Mouse (Mus musculus): ENCODE data around the gene Eef1akmt1. TPM values are rescaled to one million over a fixed set of nuclear protein-coding genes. Genes with fewer than 3 reads are reported as not detected.
A peak's percentile ranks its signal among the peaks of the same experiment; 100 is the strongest.

Eef1akmt1 gene
- polyA plus RNA-seq (2015; fragmentation: Nextera tagmentation; extraction: Ambion mirVana): 89.6 and 94.9 TPM in 2 replicates

DNA sequence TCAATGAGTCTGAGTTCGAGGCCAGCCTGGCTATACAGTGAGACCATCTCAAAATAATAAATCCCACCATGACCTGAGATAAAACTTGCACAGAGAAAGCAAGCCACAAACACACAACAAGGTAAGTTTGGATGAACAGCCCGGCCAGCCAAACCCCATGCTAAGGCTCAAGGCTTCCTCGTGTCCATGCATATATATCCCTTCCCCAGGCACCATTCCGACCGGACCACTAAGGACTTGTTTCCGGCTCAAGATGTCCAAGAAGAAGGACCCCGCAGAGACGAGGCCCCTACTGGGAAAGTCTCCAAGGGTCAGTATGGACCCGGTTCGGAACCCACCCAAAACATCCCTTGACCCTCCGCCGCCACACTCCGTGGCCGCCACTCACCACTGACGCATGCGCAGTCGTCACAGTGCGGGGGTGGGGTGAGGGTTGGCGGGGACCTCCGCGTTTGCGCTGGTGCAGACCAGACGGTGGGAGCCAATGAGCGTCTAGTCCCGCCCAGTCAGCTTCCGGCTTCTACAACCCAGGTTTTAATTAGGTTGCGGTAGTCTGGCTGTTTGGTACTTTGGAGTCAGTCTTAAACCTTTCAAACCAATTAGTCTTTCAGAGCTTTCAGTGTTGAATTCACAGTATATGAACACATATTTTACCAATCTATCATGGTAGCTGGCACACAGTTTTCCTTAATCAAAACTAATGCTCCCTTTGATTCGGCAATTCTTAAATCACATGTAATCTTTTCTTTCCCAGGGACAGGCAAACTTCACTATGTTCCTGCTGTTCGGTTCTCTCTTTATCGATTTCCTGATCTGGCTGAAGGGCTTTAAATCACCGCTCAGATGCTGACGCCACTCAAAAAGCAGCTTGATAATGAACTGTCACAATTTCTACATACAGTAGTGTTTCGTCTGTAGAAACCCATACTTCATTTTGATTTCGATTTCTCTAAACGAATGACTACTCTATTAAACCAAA is at the start of gene Eef1akmt1:
Gene Eef1akmt1, minus strand, starts transcription at position 458 of the 979 bp plus-strand sequence.
- H3K36me3 ChIP-seq: peaks cover under 1% of the 10 kb centered on the region; the same call in 1 of the 2 replicates
- H3K4me3 ChIP-seq: peak within 1 kb of the TSS; percentile 60
- H3K9me3 ChIP-seq: no peaks in the 10 kb centered on the region
- WGBS: 10% methylated on average over 35 of the region's 35 CpGs
- peak within 1 kb of the TSS; percentile 71 for H3K4me2 ChIP-seq
- peak within 1 kb of the TSS; percentile 70 for H3K9ac ChIP-seq
- ATAC-seq (ENCODE audit: low FRiP score, low read depth): peak; percentile 100
- H3K27me3 ChIP-seq: no peaks in the 10 kb centered on the region
- peak within 1 kb of the TSS; percentile 79 for H3K27ac ChIP-seq (replicated peaks)
- H3K4me1 ChIP-seq (replicated peaks): peaks cover 9% of the 10 kb centered on the region

DNA sequence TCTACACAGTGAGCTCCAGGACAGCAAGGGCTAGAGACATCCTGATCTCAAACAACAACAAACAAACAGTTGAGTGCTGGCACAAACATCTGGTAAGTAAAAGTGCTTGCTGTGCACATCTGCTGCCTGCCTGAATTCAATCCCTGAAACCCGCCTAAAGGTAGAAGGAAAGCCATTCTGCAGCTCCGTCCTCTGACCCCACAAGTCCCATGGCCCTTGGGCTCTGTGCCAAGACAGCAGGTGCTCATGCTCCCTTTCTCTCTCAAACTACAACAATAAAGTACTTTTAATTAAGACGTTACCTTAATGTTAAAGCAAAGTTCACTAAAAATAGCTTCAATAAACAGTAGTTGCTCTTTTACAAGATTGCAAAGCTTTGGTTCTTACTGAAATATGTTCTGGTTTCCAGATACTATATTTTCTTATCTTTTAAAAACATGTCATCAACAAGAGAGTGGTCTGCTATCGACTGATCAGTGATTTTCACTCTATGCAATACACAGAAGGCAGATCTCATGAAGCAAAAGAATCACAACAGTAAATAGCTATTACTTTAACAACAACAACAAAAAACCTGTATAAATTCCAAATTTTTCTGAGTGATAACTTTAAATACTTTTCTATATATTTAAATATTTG is 49.3 kb upstream of the Eef1akmt1 start:
- H3K4me1 ChIP-seq (replicated peaks): 0 out of 2 replicates have a peak, but pooled peaks cover 3% of the 10 kb centered on the region
- no peak overlapping the region for H3K4me3 ChIP-seq
- no peak overlapping the region for H3K4me2 ChIP-seq
- H3K27ac ChIP-seq (replicated peaks): no peak overlapping the region
- H3K27me3 ChIP-seq: no peaks in the 10 kb centered on the region
- WGBS: 48% methylated on average over 4 of the region's 4 CpGs
- no peak overlapping the region for H3K9ac ChIP-seq
- H3K9me3 ChIP-seq: no peaks in the 10 kb centered on the region
- peaks cover 4% of the 10 kb centered on the region; the same call in 1 of the 2 replicates for H3K36me3 ChIP-seq
- ATAC-seq (ENCODE audit: low FRiP score, low read depth): no peak

DNA sequence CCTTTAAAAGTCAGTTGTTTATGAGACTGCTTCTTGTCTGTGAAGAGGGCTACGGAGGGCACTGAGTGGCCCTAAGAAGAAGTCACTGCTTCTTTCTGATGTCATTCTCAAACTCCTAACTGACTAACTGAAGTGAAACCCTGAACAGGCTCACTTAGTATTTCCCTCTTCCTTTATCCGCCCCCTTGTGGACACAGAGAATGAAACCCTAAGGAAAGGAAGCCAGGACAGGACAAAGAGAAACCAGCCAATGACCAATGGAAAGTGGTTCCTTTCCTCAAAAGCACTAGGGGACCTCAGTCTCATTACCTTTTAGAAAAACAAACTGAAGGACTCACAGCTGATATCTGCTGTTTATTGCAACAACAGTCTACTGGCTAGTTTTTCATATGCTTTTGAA is 48.1 kb upstream of the Eef1akmt1 start:
- no peaks in the 10 kb centered on the region for H3K27me3 ChIP-seq
- WGBS: 49% methylated on average over 2 of the region's 2 CpGs

DNA sequence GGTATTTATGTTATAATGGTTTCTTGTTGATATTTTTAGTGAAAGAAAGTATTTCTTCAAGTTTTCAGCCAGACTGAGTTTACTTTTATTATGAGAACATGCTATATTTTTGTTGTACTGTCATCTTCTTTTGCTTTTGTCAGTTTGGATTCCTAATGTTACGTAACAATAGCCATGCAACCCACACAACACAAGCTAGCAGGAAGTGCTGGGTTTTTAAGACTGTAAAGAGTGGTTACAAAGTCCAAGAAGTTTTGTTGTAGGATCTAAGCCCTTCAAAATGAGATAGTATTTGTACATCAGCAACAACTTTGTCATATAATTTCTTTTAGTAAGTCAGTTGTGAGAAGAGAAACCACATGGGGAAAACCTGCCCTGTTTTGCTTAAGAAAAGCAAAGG is 46.3 kb upstream of the Eef1akmt1 start:
- H3K4me1 ChIP-seq (replicated peaks): 0 out of 2 replicates have a peak, but pooled peaks cover 3% of the 10 kb centered on the region

More for the DNA sequence above, 48.1 kb upstream of the Eef1akmt1 start:
- H3K9ac ChIP-seq: no peak overlapping the region
- H3K9me3 ChIP-seq: no peaks in the 10 kb centered on the region
- H3K4me2 ChIP-seq: no peak overlapping the region
- 0 out of 2 replicates have a peak, but pooled peaks cover 3% of the 10 kb centered on the region for H3K4me1 ChIP-seq (replicated peaks)
- ATAC-seq (ENCODE audit: low FRiP score, low read depth): no peak
- H3K36me3 ChIP-seq: no peaks in the 10 kb centered on the region; the same call in 1 of the 2 replicates
- H3K4me3 ChIP-seq: no peak overlapping the region
- H3K27ac ChIP-seq (replicated peaks): no peak overlapping the region

DNA sequence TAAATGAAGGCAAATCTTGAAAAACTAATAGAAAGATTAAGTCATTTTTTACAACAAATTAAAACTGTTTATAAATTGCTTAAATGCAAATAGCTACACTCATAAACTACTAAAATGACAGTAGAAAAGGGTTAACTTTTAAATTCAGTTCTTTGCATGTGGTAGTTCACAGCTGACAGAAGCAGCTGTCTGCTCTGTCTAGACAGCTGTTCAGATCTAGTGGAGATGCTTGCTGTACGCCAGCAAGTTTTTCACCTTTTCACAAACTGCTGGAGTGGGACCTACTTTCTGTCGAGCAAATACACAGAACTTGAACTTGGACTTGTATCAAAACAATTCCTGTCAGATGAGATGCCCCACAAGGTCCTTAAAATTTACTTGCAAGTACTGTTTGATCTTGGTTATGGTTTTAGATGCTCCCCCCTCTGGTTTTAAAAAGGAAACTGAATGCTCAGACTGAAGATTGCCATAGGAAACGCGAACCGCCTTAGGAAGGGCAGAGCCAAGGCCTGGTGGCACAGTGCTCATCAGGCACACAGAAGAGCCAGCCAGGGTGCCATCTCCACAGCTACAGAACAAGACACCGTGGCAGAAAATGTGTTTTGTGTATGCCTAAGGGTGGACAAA is 45.0 kb upstream of the Eef1akmt1 start:
- WGBS: 71% methylated on average over 6 of the region's 6 CpGs
- no peaks in the 10 kb centered on the region for H3K9me3 ChIP-seq
- no peaks in the 10 kb centered on the region for H3K27me3 ChIP-seq
- peaks cover 3% of the 10 kb centered on the region; the same call in 1 of the 2 replicates for H3K4me1 ChIP-seq (replicated peaks)
- no peak overlapping the region for H3K9ac ChIP-seq
- H3K36me3 ChIP-seq: no peaks in the 10 kb centered on the region
- H3K4me2 ChIP-seq: no peak overlapping the region
- H3K4me3 ChIP-seq: no peak overlapping the region
- no peak for ATAC-seq (ENCODE audit: low FRiP score, low read depth)
- H3K27ac ChIP-seq (replicated peaks): no peak overlapping the region

More for the DNA sequence above, 46.3 kb upstream of the Eef1akmt1 start:
- Histone ChIP-seq H3K9ac (no peak overlapping the region), H3K36me3 (no peaks in the 10 kb centered on the region), H3K9me3 (no peaks in the 10 kb centered on the region), H3K4me2 (no peak overlapping the region), H3K27ac (replicated peaks) (no peak overlapping the region), H3K4me3 (no peak overlapping the region), H3K27me3 (no peaks in the 10 kb centered on the region)
- ATAC-seq (ENCODE audit: low FRiP score, low read depth): no peak
- WGBS: 95% methylated on average over 1 of the region's 1 CpGs

DNA sequence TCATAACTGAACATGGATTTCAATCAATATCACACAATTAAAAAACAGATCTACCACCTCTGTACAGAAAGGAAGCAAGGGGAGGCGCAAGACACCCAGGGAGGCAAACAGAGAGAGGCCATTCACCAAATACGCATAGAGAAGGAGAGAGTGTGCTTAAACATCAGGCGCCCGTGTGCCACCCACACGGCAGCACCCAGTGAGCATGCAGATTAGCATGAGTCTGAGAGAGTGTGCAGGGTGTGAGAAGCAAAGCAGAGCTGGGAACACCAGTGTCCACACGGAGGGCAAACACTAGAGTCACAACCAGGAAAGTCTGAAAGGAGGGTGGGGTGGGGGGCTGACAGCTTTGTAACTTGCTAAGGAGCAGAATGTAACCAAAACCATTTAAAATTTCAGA is 44.4 kb upstream of the Eef1akmt1 start:
- Histone ChIP-seq H3K4me1 (replicated peaks) (peaks cover 8% of the 10 kb centered on the region; the same call in 1 of the 2 replicates), H3K4me3 (no peak overlapping the region), H3K27me3 (no peaks in the 10 kb centered on the region), H3K36me3 (no peaks in the 10 kb centered on the region), H3K27ac (replicated peaks) (no peak overlapping the region), H3K9ac (no peak overlapping the region), H3K4me2 (no peak overlapping the region), H3K9me3 (no peaks in the 10 kb centered on the region)
- 81% methylated on average over 6 of the region's 6 CpGs for WGBS
- no peak for ATAC-seq (ENCODE audit: low FRiP score, low read depth)

DNA sequence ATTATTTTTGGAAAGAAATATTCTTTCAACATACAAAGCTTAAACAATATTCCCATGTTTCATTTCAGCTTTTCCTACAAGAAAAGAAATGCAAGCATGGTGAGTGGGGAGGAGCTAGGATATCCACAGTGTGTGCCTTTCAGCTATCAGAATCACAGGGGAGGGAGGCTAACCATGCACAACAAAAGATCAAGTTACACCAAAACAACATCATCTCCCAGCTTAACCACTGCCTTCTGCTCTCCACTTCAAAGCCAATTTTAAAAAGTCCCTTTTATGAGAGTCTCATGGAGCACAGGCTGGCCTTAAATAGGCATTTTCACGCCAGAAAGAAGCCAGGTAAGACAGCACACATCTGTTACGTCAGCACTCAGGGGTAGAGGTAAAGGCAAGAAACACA is 39.6 kb upstream of the Eef1akmt1 start:
- WGBS: 67% methylated on average over 2 of the region's 2 CpGs
- Histone ChIP-seq H3K9me3 (no peaks in the 10 kb centered on the region), H3K4me1 (replicated peaks) (peaks cover 10% of the 10 kb centered on the region; the same call in 1 of the 2 replicates), H3K27ac (replicated peaks) (no peak overlapping the region), H3K4me3 (no peak overlapping the region), H3K27me3 (no peaks in the 10 kb centered on the region), H3K9ac (no peak overlapping the region), H3K36me3 (no peaks in the 10 kb centered on the region), H3K4me2 (no peak overlapping the region)
- no peak for ATAC-seq (ENCODE audit: low FRiP score, low read depth)

DNA sequence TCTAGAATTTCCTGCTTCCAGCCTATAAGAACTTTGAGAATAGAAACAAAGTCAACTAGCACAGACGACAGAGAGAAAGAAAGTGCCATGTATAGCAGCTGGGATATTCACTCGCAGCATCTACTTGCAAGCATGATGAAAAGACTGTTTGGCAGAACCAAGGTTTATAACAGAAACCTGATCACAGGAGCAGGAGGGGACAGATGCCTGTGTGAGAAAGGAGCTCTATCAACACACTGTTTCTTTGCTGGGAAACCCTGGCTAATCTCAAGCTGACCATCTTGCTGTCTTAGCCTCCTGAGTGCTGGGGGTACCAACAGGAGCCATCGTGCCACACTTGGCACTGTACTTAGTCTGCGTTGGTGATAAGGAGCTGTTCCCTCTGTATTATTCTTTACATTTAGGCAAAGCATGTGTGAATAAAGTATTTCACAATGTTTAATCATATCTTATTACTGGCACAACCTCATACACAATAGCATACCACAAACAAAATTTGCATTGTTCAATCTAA is 38.5 kb upstream of the Eef1akmt1 start:
- H3K4me1 ChIP-seq (replicated peaks): peaks cover 10% of the 10 kb centered on the region; the same call in 1 of the 2 replicates
- no peaks in the 10 kb centered on the region for H3K27me3 ChIP-seq
- H3K9ac ChIP-seq: no peak overlapping the region
- H3K9me3 ChIP-seq: no peaks in the 10 kb centered on the region
- 79% methylated on average over 4 of the region's 4 CpGs for WGBS
- H3K4me3 ChIP-seq: no peak overlapping the region
- no peaks in the 10 kb centered on the region for H3K36me3 ChIP-seq
- no peak overlapping the region for H3K27ac ChIP-seq (replicated peaks)
- no peak overlapping the region for H3K4me2 ChIP-seq
- no peak for ATAC-seq (ENCODE audit: low FRiP score, low read depth)

DNA sequence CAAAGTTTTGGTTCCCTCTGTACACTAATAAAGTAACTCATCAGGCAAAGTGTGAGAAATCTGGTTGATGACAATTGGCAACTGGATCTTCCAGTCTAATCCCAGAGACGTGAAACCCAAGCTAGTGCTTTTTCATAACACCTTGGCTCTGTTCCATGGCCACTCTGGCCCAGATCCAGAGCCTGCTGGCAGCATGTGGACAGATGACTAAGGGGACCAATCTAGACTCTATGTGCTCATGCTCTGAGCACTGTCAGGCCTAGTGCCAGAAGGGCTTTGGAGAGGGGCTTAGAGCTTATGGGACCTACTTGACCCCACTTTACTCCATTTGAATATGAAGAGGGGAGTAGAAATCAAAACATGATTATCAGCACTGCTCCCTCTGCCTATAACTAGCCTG is 36.1 kb upstream of the Eef1akmt1 start:
- H3K9ac ChIP-seq: no peak overlapping the region
- peaks cover 7% of the 10 kb centered on the region; the same call in 1 of the 2 replicates for H3K36me3 ChIP-seq
- H3K9me3 ChIP-seq: no peaks in the 10 kb centered on the region
- H3K4me2 ChIP-seq: no peak overlapping the region
- no peak overlapping the region for H3K4me3 ChIP-seq
- WGBS: 21% methylated on average over 1 of the region's 1 CpGs
- peaks cover 10% of the 10 kb centered on the region; the same call in 1 of the 2 replicates for H3K4me1 ChIP-seq (replicated peaks)
- H3K27me3 ChIP-seq: no peaks in the 10 kb centered on the region
- ATAC-seq (ENCODE audit: low FRiP score, low read depth): peak; percentile 76
- no peak overlapping the region for H3K27ac ChIP-seq (replicated peaks)

DNA sequence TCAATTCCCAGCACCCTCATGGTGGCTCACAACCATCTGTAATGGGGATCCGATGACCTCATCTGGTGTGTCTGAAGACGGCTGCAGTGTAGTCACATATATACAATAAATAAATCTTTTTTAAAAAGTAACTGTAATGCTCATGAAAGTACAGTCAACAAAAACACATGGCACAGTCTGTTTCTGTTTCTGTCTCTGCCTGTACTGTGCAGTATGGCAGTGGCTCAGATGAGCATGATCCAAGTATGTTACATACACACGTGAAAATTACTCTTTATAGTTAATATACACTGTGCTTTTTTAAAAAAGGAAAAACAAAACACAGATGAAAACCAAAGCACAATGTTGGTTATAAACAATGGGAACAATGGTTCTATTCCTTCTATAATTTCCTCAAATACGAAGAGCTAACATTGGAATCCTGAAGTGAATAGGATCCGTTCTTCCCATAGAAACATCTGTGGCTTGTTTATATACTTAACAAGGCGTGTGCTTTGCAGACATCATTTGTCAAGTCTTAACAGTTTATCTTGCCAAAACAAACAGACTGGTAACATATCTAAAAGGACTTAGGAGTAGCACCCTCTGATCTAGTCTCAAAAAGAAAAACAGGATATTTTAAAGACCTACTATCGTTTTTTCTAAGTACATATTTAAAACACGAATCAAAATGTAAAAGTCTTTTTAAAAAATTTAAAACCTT is 35.4 kb upstream of the Eef1akmt1 start:
- no peak for ATAC-seq (ENCODE audit: low FRiP score, low read depth)
- Histone ChIP-seq H3K9me3 (no peaks in the 10 kb centered on the region), H3K27ac (replicated peaks) (no peak overlapping the region)

DNA sequence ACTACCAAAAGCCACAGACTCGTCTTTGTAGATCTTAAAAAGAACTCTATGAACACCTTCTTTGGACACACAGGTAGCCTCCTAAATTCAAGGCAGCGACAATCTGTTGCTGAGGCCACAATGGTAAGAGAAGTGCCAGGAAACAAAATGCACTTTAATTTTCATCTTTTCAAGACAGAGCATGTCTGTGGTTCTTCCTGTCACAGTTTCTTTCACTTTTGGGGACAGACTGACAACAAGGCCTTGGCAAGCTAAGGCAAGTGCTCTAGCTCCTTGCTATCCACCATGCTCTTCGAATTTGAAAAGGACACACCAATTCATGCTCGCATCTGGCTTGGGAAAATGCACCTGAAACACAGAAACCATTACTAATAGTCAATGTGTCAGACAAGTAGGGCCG is 21.9 kb upstream of the Eef1akmt1 start:
- no peak for ATAC-seq (ENCODE audit: low FRiP score, low read depth)
- Histone ChIP-seq H3K36me3 (peaks cover 53% of the 10 kb centered on the region), H3K4me2 (no peak overlapping the region), H3K9me3 (no peaks in the 10 kb centered on the region), H3K4me3 (no peak overlapping the region), H3K9ac (no peak overlapping the region), H3K4me1 (replicated peaks) (no peaks in the 10 kb centered on the region), H3K27ac (replicated peaks) (no peak overlapping the region), H3K27me3 (no peaks in the 10 kb centered on the region)
- 95% methylated on average over 5 of the region's 5 CpGs for WGBS

More for the DNA sequence above, 35.4 kb upstream of the Eef1akmt1 start:
- no peak overlapping the region for H3K9ac ChIP-seq
- H3K27me3 ChIP-seq: no peaks in the 10 kb centered on the region
- H3K36me3 ChIP-seq: peaks cover 7% of the 10 kb centered on the region
- WGBS: 67% methylated on average over 8 of the region's 8 CpGs
- H3K4me2 ChIP-seq: no peak overlapping the region
- peaks cover 10% of the 10 kb centered on the region; the same call in 1 of the 2 replicates for H3K4me1 ChIP-seq (replicated peaks)
- H3K4me3 ChIP-seq: no peak overlapping the region

Data from hindbrain, embryonic 15.5 days (tissue).